Mouse (Mus musculus): ENCODE measurements at regions not wholly inside any gene's neighbourhood (a gene's known extent, or its start where the extent isn't known, plus 50 kb on each side); places are given as distances from the start of the nearest gene placed in this dataset.

DNA sequence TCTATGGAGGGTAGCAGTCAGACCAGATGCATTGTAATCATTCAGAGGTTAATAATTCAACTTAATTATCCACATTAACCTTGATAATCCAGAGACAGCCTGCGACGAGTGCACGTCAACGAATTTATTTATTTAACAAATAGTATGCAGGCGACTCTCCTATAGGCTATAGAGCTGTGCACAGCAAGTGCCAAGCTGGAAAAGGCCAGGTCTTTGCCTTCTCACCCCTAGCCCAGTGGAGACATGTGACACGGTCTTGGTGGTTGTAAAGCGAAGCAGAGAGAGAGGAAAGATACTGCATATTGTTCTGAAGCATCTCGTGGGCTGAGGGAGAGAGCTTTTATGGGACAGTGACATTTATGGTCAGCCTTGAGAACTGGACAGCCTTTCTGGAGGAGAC lies 146.7 kb downstream of the Fam43a start:
- Histone ChIP-seq H3K27me3 (ENCODE audit: control insufficient read depth, insufficient read depth, low read length) (no peaks in the 10 kb centered on the region), H3K4me3 (ENCODE audit: low read length) (no peak overlapping the region), H3K36me3 (ENCODE audit: control insufficient read depth, insufficient read depth) (no peaks in the 10 kb centered on the region), H3K4me1 (ENCODE audit: control insufficient read depth, insufficient read depth, low read length) (peaks cover 15% of the 10 kb centered on the region), H3K9ac (ENCODE audit: low read length) (no peak overlapping the region), H3K9me3 (replicated peaks; ENCODE audit: control insufficient read depth, low read length) (no peaks in the 10 kb centered on the region), H3K4me2 (ENCODE audit: low read depth, low read length) (no peak overlapping the region), H3K27ac (ENCODE audit: low read length) (no peak overlapping the region)
- ATAC-seq (replicated peaks; ENCODE audit: extremely low read depth, insufficient read depth, low FRiP score) = no peak
- 81% methylated on average over 8 of the region's 8 CpGs for WGBS

DNA sequence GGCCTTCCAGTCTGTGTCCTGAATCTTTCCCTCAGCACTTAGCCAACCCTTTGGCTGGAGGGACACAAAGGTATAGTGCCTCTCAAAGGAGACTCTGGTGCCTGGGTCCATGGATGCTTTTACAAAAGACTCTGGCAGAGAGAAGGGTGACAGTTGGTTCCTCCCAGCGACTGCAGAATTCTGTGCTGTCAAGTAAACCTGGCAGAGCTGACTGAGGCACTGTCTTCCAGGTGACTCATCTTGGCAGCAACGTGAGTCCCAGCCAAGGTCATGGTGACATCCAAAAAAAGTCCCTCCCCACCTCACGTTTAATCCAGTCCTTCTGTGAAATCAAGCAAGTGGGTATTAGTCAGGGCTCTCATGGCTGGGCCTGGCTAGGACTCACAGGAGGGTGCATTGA lies 150.3 kb downstream of the Fam43a start:
- no peaks in the 10 kb centered on the region for H3K27me3 ChIP-seq (ENCODE audit: control insufficient read depth, insufficient read depth, low read length)
- no peak for ATAC-seq (replicated peaks; ENCODE audit: extremely low read depth, insufficient read depth, low FRiP score)
- 0 out of 2 replicates have a peak, but pooled peaks cover 7% of the 10 kb centered on the region for H3K4me1 ChIP-seq (ENCODE audit: control insufficient read depth, insufficient read depth, low read length)
- no peaks in the 10 kb centered on the region for H3K36me3 ChIP-seq (ENCODE audit: control insufficient read depth, insufficient read depth)
- no peaks in the 10 kb centered on the region for H3K9me3 ChIP-seq (replicated peaks; ENCODE audit: control insufficient read depth, low read length)
- 51% methylated on average over 3 of the region's 3 CpGs for WGBS
- no peak overlapping the region for H3K4me3 ChIP-seq (ENCODE audit: low read length)
- H3K9ac ChIP-seq (ENCODE audit: low read length) = no peak overlapping the region
- H3K27ac ChIP-seq (ENCODE audit: low read length) = no peak overlapping the region
- no peak overlapping the region for H3K4me2 ChIP-seq (ENCODE audit: low read depth, low read length)

DNA sequence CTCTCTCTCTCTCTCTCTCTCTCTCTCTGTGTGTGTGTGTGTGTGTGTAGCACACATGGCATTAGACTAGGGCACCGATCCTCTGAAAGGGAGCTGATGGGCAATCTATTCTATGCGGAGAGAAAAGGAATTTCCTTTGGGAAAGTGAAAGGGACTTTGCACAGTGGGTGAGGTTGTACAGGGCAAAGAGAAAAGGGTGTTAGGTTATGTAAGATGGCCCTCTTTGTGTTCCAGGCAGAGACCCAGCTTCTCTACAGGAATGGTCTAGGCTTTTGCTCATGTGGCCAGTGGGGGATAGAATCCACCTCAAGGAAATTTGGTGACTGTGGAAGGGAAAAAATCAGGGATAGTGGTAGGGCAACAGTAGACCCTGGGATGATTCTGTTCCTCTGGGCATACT lies 156.2 kb downstream of the Fam43a start:
- Histone ChIP-seq H3K4me2 (ENCODE audit: low read depth, low read length) (no peak overlapping the region), H3K27ac (ENCODE audit: low read length) (no peak overlapping the region), H3K36me3 (ENCODE audit: control insufficient read depth, insufficient read depth) (no peaks in the 10 kb centered on the region), H3K4me3 (ENCODE audit: low read length) (no peak overlapping the region), H3K9ac (ENCODE audit: low read length) (no peak overlapping the region), H3K27me3 (ENCODE audit: control insufficient read depth, insufficient read depth, low read length) (no peaks in the 10 kb centered on the region), H3K9me3 (replicated peaks; ENCODE audit: control insufficient read depth, low read length) (no peaks in the 10 kb centered on the region), H3K4me1 (ENCODE audit: control insufficient read depth, insufficient read depth, low read length) (no peaks in the 10 kb centered on the region)
- ATAC-seq (replicated peaks; ENCODE audit: extremely low read depth, insufficient read depth, low FRiP score) = no peak
- WGBS = 88% methylated on average over 2 of the region's 2 CpGs

DNA sequence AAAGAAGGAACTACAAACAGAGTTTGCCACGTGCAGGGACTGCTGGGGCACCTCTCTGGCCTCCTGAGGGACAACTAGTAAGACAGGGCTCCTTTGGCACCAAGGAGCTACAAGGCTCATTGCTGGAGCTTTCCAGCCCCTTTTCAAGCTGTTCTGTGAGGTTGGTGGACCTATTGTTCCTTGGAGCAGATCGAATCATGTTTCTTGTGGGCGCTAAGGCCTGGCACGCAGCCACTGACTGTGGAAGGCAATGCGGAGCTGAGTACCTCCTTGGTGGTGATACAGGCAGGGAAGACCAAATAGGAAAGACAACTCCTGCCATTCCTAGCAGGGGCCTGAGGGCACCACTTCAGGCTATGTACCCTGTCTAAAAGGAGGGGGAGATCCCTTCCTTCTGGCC lies 157.2 kb downstream of the Fam43a start:
- no peak for ATAC-seq (replicated peaks; ENCODE audit: extremely low read depth, insufficient read depth, low FRiP score)
- H3K4me1 ChIP-seq (ENCODE audit: control insufficient read depth, insufficient read depth, low read length) = no peaks in the 10 kb centered on the region
- 76% methylated on average over 5 of the region's 5 CpGs for WGBS
- no peak overlapping the region for H3K4me3 ChIP-seq (ENCODE audit: low read length)
- H3K4me2 ChIP-seq (ENCODE audit: low read depth, low read length) = no peak overlapping the region
- no peaks in the 10 kb centered on the region for H3K36me3 ChIP-seq (ENCODE audit: control insufficient read depth, insufficient read depth)
- H3K27ac ChIP-seq (ENCODE audit: low read length) = no peak overlapping the region
- no peak overlapping the region for H3K9ac ChIP-seq (ENCODE audit: low read length)
- no peaks in the 10 kb centered on the region for H3K27me3 ChIP-seq (ENCODE audit: control insufficient read depth, insufficient read depth, low read length)
- no peaks in the 10 kb centered on the region for H3K9me3 ChIP-seq (replicated peaks; ENCODE audit: control insufficient read depth, low read length)

DNA sequence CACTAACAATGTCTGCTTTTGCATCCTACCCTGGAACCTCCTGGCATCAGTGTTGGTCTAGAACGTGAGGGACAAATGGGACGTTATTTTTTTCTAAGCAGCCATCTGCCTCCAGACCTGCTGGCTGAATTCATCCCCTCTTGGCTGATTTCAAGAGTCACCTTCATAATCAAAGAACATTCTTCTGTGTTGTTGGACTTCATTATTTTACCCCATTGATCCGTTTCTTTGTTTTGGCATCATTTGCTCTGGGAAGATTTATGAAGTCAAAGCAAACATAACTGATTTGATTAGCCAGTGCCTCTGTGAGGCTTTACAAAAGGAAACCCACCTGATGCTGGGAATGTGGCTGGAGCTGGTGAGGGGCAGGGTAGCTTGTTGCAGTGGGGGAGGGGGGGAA lies 158.0 kb downstream of the Fam43a start:
- Histone ChIP-seq H3K9ac (ENCODE audit: low read length) (no peak overlapping the region), H3K36me3 (ENCODE audit: control insufficient read depth, insufficient read depth) (no peaks in the 10 kb centered on the region), H3K27me3 (ENCODE audit: control insufficient read depth, insufficient read depth, low read length) (no peaks in the 10 kb centered on the region), H3K4me3 (ENCODE audit: low read length) (no peak overlapping the region), H3K9me3 (replicated peaks; ENCODE audit: control insufficient read depth, low read length) (no peaks in the 10 kb centered on the region), H3K4me1 (ENCODE audit: control insufficient read depth, insufficient read depth, low read length) (no peaks in the 10 kb centered on the region), H3K4me2 (ENCODE audit: low read depth, low read length) (no peak overlapping the region), H3K27ac (ENCODE audit: low read length) (no peak overlapping the region)
- no peak for ATAC-seq (replicated peaks; ENCODE audit: extremely low read depth, insufficient read depth, low FRiP score)
- WGBS = 83% methylated on average over 3 of the region's 3 CpGs

DNA sequence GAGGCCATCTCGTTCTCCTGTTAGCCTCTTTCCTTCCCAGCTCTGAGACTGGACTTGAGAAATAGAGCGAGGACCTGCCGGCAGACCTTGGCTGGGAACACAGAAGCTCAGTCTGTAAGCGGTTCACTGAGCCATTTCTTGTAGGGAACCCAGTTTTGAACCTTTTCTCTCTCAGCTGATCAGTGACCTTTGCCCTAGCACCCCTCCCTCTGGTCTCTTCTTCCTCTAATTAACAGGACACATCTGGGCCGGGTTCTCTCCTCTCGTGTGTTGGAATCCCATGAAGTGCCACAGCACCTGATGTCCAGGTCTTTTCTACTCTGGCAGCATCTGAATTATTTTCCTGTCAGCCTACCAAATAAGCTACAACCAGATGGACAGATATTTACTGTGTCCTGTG lies 158.5 kb downstream of the Fam43a start:
- 86% methylated on average over 6 of the region's 6 CpGs for WGBS

DNA sequence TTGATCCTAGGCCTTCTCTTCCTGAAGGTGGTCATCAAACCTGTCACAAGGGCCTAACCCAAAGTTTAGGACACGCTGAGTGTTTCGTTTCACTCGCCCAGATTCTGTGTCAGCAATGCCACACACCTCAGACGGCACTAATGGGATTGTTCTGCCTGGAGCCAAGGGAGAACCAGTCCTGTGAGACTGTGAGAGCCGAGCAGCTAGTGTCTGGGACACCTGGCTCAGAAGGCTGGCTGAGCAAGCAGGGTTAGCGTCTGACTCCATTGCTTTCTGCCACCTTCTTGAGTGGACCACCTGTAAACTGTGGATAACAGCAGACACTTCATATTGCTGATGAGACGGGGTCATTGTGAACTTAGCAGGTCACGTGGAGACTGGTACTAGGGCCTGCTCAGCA lies 160.0 kb downstream of the Fam43a start:
- Histone ChIP-seq H3K36me3 (ENCODE audit: control insufficient read depth, insufficient read depth) (no peaks in the 10 kb centered on the region), H3K9ac (ENCODE audit: low read length) (no peak overlapping the region), H3K9me3 (replicated peaks; ENCODE audit: control insufficient read depth, low read length) (no peaks in the 10 kb centered on the region), H3K4me3 (ENCODE audit: low read length) (no peak overlapping the region), H3K4me1 (ENCODE audit: control insufficient read depth, insufficient read depth, low read length) (no peaks in the 10 kb centered on the region), H3K27ac (ENCODE audit: low read length) (no peak overlapping the region), H3K4me2 (ENCODE audit: low read depth, low read length) (no peak overlapping the region), H3K27me3 (ENCODE audit: control insufficient read depth, insufficient read depth, low read length) (no peaks in the 10 kb centered on the region)
- WGBS = 83% methylated on average over 8 of the region's 8 CpGs
- no peak for ATAC-seq (replicated peaks; ENCODE audit: extremely low read depth, insufficient read depth, low FRiP score)

More for the DNA sequence above, 158.5 kb downstream of the Fam43a start:
- no peaks in the 10 kb centered on the region for H3K27me3 ChIP-seq (ENCODE audit: control insufficient read depth, insufficient read depth, low read length)
- no peaks in the 10 kb centered on the region for H3K9me3 ChIP-seq (replicated peaks; ENCODE audit: control insufficient read depth, low read length)
- H3K9ac ChIP-seq (ENCODE audit: low read length) = no peak overlapping the region
- H3K27ac ChIP-seq (ENCODE audit: low read length) = no peak overlapping the region
- H3K4me3 ChIP-seq (ENCODE audit: low read length) = no peak overlapping the region
- no peaks in the 10 kb centered on the region for H3K36me3 ChIP-seq (ENCODE audit: control insufficient read depth, insufficient read depth)
- H3K4me1 ChIP-seq (ENCODE audit: control insufficient read depth, insufficient read depth, low read length) = no peaks in the 10 kb centered on the region
- H3K4me2 ChIP-seq (ENCODE audit: low read depth, low read length) = no peak overlapping the region
- no peak for ATAC-seq (replicated peaks; ENCODE audit: extremely low read depth, insufficient read depth, low FRiP score)

DNA sequence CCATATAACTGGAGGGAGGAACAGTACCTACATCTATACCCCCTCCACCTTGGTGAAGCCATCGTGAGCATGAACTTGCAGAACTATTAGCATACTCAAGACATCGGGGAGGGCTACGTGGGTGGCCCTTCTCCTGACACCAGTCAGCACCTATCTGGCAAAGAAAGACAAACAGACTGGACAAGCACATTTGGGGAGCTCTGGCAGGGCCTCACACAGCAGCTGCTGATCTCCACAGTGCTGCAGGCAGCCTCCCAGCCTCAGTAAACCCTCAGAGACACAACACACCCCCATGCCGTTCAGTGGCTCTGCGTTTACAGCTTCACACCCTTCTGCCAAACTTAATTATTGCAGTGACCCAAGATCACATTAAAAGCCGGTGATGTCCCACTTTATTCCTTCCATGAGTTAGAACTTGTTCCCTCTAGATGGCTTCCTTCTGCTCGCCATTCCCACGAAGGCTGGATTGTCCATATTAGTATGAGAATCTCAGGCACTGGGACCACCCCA lies 161.7 kb downstream of the Fam43a start:
- Histone ChIP-seq H3K4me3 (ENCODE audit: low read length) (no peak overlapping the region), H3K9me3 (replicated peaks; ENCODE audit: control insufficient read depth, low read length) (no peaks in the 10 kb centered on the region), H3K9ac (ENCODE audit: low read length) (no peak overlapping the region), H3K27ac (ENCODE audit: low read length) (no peak overlapping the region), H3K4me1 (ENCODE audit: control insufficient read depth, insufficient read depth, low read length) (no peaks in the 10 kb centered on the region), H3K36me3 (ENCODE audit: control insufficient read depth, insufficient read depth) (no peaks in the 10 kb centered on the region), H3K4me2 (ENCODE audit: low read depth, low read length) (no peak overlapping the region), H3K27me3 (ENCODE audit: control insufficient read depth, insufficient read depth, low read length) (no peaks in the 10 kb centered on the region)
- WGBS = 64% methylated on average over 8 of the region's 8 CpGs
- no peak for ATAC-seq (replicated peaks; ENCODE audit: extremely low read depth, insufficient read depth, low FRiP score)

DNA sequence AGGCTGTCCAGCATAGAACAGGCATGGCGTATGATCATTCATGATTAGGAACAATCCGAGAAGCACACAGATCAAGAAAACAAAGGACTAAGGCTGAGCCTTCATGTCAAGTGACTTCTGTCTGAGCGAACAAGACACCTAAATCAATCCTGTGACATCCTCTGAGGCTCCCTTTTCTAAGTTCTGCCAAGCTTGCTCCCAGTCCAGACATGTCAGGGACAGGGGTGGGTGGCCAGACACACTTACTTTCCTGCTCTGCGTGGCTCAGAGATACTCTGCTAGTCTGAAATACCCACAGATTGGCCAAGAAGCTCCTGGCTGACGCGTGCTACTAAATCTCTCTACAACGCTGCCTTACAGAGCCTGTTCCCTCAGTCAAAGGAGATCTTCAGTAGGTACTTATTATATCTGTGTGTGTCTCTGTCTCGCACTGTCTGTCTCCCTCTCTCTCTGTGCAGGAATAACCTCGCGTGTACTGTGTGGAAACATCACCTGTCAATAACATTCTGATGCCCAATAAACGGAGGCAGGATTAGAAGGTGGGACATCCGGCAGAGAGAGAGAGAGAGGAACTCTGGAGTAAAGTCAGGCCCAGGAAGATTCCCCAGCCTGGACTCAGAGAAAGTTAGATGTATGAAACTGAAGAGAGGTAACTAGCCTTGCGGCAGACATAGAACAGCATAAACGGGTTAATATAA lies 163.5 kb downstream of the Fam43a start:
- Histone ChIP-seq H3K4me2 (ENCODE audit: low read depth, low read length) (no peak overlapping the region), H3K27me3 (ENCODE audit: control insufficient read depth, insufficient read depth, low read length) (no peaks in the 10 kb centered on the region), H3K27ac (ENCODE audit: low read length) (no peak overlapping the region), H3K9ac (ENCODE audit: low read length) (no peak overlapping the region), H3K4me3 (ENCODE audit: low read length) (no peak overlapping the region), H3K9me3 (replicated peaks; ENCODE audit: control insufficient read depth, low read length) (no peaks in the 10 kb centered on the region), H3K36me3 (ENCODE audit: control insufficient read depth, insufficient read depth) (no peaks in the 10 kb centered on the region), H3K4me1 (ENCODE audit: control insufficient read depth, insufficient read depth, low read length) (no peaks in the 10 kb centered on the region)
- 75% methylated on average over 14 of the region's 14 CpGs for WGBS
- ATAC-seq (replicated peaks; ENCODE audit: extremely low read depth, insufficient read depth, low FRiP score) = no peak
